Mouse (Mus musculus) naive thymus-derived CD4-positive, alpha-beta T cell, adult 2 months (primary cell): ENCODE measurements around the gene Rspo3.

ENCODE experiments used
- DNase-seq: peaks from one replicate; pipeline ENCODE4 v3.0.0-alpha.2; 2011; ENCODE audit warnings: low read depth

Rspo3 gene

GRCm38 (mm10) chr10:29535546-29536260, at the start of gene Rspo3:
TSS of gene Rspo3 (minus strand) at chr10:29535867.
- no peak for DNase-seq

GRCm38 (mm10) chr10:29581940-29582339, 46.3 kb upstream of the Rspo3 start:
- no peak for DNase-seq

DNA sequence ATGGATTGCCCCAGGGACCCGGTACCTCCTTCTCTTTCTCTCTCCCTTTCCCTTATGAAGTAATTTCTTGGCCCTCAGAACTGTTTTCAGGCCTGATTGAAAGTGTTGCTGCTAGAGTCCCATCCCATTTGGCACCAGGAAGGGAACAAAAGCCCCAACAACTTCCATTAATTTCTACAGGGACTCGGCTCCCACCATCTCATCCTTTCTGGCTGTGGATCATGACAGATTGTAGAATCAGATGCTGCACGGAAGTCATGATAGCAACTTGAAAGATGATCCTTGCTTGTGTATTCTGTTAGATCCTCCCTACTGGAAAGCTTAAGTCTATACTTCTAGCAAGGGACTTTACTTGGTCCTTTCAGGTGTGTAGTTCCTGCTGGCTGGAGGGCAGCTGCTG, 45.8 kb upstream of the Rspo3 start:
- DNase-seq = no peak

DNA sequence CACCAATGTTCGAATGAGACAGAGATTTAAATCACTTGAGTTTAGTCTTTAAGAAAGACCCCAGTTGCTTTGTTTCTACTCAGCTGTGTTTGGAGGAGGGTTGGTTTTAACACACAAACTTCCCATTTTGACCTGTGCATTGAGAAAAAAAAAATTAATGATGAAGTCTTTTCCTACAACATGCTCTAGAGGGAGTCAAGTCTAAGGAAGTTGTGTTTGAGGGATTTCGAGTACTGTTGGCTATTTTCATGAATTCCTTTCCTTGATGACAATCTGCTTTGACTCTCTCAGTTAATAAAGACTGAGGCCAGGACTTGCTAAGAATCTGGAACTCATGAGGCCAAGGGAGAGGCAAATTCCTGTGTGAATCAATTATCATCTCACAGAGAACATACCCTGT, 20.3 kb upstream of the Rspo3 start:
- no peak for DNase-seq

DNA sequence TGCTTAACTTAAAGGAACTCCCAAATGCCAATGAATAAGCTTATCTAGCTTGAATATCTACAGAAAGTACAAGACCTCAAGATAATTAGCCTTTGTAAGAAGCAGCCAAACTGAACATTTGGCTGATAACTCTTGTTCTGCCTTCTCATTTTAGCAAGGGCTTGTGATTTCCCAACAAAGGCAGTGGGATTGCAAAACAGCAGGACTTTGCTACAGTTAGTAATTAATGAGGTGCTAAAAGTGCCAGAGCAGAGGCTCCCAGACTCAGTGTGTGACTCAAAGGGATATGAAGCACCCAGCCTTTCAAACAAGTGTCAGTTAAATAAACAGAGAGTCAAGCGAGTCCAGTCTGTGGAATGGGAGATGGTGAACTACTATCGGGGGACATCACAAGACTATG, 18.7 kb upstream of the Rspo3 start:
- no peak for DNase-seq

GRCm38 (mm10) chr10:29542982-29543381, 7.3 kb upstream of the Rspo3 start:
- no peak for DNase-seq

DNA sequence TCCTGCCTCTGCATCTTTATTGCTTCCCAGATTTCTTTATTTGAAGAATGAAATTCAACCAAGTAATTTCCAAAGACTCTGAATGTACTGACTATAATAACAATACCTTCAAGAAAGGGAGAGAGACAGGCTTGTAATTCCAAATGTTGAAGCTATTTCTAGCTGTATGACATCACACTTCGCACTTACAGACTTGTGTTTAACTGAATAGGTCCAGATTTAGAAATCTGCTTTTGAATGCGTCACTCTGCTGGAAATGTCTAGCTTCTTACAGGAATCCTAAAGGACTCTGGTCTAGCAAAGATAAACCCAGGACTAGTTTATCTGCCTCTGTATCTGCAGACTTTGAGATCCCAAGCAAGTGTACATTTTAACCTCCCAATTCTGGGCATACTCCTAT, 3.8 kb upstream of the Rspo3 start:
- DNase-seq = no peak

GRCm38 (mm10) chr10:29538791-29539190, 3.1 kb upstream of the Rspo3 start:
- no peak for DNase-seq

- no peak for DNase-seq
Observed at GRCm38 (mm10) chr10:29534830-29535227, 838 bp downstream of the Rspo3 start.

DNA sequence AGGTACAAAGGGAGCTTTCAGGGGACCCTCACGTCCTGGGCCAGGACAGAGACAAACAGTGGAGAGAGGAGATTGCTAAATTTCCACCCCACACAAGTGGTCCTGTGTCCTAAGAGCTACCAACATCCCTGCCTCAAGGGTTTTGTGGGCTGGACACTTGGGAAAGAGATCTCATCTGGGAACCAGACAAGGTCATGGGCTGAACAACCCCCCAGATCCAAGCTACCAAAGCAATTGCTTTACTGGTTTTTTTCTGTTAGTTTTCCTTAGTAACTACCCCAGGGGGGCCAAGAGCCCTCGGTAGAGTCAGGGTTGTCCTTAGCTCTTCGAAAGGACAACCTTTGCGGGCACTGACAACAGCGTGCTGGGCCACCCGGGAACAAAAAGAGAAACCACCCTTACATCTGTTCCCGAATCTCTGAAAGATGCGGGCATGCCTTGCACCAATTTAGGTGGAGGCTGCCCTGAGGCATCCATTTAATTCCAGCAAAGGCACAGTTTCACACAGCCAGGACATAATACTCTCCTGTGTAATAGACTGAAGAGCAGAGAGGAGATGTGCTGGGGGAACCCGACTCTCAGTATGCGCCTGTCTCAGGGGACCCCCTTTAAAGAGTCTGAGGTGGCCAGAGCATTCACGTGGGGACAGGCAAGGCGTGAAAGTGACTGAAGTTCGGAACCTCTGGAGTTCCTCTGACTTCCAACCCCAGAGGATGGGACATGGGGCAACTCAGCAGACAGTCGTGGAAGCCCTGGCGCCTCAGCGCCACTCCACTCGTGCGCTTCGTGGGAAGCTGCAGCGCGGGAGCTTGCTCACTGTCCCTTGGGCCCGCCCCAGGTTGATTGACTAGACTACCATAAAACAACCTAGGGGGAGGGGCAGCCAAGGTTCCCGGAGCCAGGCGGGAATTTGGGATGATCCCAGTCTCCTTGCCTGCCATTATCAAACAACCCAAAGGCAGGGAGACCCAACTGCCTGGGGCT, 1.5 kb downstream of the Rspo3 start:
- DNase-seq = no peak

GRCm38 (mm10) chr10:29532821-29533715, 2.6 kb downstream of the Rspo3 start:
- DNase-seq = peak; percentile 3

GRCm38 (mm10) chr10:29513563-29513962, 22.1 kb downstream of the Rspo3 start:
- no peak for DNase-seq

GRCm38 (mm10) chr10:29508167-29508566, 27.5 kb downstream of the Rspo3 start:
- DNase-seq = no peak

- DNase-seq = no peak
Observed at GRCm38 (mm10) chr10:29497205-29497822, 38.4 kb downstream of the Rspo3 start.

DNA sequence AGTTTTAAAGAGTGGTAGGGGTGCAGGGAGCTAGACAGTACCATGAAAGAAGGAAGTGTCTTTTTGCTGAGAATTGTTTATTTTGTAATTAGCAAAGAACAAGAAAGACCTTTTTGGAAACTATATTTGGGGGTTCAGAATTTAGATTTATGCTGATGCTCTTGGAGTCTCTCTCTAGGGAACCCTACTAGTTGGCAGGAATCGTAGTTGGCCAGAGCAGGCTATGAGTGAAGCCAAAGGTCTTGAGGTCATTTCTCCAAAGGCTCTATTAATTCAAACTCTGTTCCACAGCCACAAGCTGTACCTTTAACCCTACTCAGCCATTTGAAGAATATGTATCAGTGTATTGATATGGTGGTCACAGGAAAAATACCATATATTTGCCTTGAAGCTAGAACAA, 41.7 kb downstream of the Rspo3 start:
- DNase-seq = no peak

DNA sequence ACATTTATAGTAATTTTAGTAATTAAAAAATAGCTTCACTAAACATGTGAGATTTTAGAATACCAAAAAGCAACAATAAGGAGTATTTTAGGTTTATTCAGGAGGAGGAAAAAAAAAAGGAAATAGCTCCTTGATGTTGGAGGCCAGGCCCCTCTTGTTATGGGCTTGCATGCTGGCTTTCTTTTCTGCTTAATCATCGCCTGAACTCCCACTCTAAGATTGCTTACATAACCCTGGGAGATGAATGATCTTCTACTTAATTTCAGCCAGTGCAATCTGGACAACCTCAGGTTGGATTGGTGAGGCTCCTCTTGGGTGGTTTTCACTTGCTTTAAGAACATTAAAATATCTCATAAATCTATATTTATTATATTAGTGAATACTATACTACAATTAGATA, 54.7 kb downstream of the Rspo3 start:
- DNase-seq = no peak

DNA sequence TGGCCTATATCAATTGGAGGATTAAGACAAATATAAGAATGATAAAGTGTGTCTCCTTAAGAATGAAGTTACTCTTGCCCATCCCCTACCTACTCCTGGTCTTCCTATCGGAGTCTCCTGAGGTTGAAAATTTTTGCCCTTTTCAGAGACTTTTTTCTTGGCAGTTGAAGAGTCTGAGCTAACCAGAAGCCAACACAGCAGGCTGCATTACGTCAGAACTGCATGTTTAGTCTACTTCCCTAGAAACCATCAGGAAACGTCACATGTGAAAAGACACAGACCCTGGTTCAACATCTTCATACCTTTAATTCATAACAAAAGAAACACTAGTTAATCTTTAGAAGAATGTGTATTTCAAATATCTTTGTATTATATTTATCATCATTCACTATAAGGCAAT, 56.3 kb downstream of the Rspo3 start:
- DNase-seq = no peak

DNA sequence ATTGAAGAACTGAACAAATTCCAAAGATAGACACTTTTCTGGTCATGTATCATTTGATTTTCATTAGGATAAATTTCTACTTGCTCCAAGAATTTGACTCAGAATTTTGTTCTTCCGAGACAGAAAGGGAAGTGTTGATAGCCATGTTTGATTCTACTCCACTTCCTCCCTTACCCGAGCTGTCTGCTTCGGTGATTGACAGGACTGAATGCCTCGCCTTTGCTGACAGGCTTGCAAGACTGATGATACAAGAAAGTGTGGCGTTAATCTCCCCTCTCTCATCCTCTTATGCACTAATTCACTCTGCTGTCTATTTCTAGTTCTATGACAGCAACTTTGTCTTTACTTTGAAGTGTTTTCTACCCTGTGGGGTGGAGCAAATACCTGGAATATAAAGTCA, 65.2 kb downstream of the Rspo3 start:
- no peak for DNase-seq

GRCm38 (mm10) chr10:29460100-29460499, 75.6 kb downstream of the Rspo3 start:
- DNase-seq = no peak

DNA sequence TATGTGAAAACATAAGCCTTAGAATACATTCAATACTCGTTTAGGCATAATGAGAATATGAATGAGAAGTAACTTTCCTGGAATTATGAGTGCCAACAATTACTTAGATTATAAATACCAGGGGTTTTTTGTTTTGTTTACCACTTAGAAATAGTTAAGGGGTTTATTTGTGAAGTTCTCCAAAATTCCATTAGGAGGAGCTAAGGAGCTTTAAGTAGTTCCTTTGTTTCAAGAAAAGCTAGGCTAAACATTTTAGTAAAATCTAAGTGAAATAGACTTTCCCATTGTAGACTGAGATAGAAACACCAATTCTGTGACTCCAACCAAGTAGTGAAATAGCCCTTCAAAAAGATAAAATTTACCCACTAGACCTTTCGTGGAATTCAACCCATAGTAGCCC, 76.0 kb downstream of the Rspo3 start:
- no peak for DNase-seq

- no peak for DNase-seq
Observed at GRCm38 (mm10) chr10:29445076-29445475, 90.6 kb downstream of the Rspo3 start.

GRCm38 (mm10) chr10:29441297-29441696, 94.4 kb downstream of the Rspo3 start:
- no peak for DNase-seq
